Mouse (Mus musculus): Measurements from ENCODE around the gene Vars.
A peak's percentile ranks its signal among the peaks of the same experiment; 100 is the strongest.
"Not testable (repeated sequence)": the region's sequence is repeated elsewhere in the genome, so short reads cannot be mapped to it uniquely, and the experiment has no call there.

The Vars gene

GRCm38 (mm10) chr17:35024261-35024660 is 23.5 kb downstream of the Vars start:
- no peak for DNase-seq (ENCODE audit: inconsistent ontology term)

DNA sequence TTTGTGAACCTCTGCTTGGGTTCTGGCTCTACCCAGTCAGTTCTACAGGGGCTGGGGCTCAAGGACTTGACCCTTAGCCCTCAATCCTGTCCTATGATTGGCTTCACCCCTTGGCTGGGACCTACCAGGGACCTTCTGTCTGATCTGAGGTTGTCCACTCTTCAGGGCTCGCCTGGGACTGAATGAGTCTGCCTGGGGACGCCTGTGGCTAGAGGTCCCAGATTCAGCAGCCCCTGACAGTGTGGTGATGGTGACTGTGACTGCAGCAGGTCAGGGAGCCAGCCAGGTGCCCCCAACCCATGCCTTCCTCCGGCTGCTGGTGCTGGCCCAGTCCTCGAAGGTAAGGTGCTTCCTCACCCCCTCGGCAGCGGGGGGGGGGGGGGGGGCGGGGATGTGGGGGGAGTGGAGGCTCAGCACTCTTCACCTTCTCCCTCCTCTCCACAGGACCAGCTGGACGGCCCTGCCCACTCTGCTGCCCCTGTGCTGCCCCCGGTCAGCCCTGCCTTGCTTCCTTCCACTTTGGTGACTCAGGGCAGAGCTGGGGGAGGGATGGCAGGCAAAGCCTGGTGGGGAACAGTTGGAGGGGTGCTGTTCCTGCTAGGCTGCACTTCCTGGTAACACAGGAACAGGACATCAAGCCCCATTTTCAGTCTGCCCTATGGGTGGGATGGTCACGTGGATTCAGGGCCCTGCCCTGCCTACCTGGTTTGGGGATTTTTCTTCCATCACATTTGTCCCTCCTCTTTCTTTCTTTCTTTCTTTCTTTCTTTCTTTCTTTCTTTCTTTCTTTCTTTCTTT is 24.1 kb downstream of the Vars start:
- DNase-seq (ENCODE audit: inconsistent ontology term), result no peak

- no peak for DNase-seq (ENCODE audit: inconsistent ontology term)
These were observed 25.4 kb downstream of the Vars start for GRCm38 (mm10) chr17:35026206-35026605.

GRCm38 (mm10) chr17:35027277-35028068 is 26.7 kb downstream of the Vars start, which contains the start of gene Sapcd1:
Gene Sapcd1, minus strand, starts transcription at chr17:35028016.
- DNase-seq (ENCODE audit: inconsistent ontology term), result peak; percentile 89

GRCm38 (mm10) chr17:35028315-35028714 is 27.5 kb downstream of the Vars start:
- no peak for DNase-seq (ENCODE audit: inconsistent ontology term)

GRCm38 (mm10) chr17:35029691-35030532 is 29.1 kb downstream of the Vars start:
- DNase-seq (ENCODE audit: inconsistent ontology term), result peak; percentile 55

DNA sequence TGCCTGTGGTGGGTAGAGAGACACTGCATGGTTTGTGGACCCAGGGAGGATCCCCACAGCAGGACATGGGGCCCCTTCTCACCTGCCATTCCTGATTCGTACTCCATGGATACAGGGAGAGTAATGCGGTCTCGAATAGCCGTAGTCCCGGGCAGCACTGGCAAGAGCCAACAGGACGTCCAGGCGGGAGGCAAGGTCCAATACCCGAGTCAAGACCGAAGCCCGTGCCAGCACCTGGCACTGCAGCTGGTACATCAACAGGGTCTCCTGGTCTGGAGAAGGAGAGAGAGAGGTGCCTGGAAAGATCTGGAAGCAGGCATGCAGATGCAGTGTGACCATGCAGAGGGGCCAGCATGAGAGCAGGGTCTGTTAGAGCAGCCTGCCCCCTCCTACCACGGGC is 30.5 kb downstream of the Vars start:
- DNase-seq (ENCODE audit: inconsistent ontology term), result no peak

DNA sequence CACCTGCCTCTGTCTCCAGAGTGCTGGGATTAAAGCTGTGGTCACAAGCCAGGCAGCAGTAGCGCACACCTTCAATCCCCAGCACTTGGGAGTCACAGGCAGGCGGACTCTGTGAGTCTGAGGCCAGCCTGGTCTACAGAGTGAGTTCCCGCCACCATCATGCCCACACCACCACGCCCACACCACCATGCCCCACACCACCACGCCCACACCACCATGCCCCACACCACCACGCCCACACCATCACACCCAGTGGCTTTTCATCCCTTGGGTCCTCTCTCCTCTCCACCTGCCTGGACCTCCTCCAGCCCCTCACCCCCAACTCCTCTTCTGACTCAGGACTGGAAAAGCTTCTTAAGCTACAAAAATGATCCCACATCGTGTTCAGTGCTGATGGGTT is 31.1 kb downstream of the Vars start:
- DNase-seq (ENCODE audit: inconsistent ontology term), result no peak

DNA sequence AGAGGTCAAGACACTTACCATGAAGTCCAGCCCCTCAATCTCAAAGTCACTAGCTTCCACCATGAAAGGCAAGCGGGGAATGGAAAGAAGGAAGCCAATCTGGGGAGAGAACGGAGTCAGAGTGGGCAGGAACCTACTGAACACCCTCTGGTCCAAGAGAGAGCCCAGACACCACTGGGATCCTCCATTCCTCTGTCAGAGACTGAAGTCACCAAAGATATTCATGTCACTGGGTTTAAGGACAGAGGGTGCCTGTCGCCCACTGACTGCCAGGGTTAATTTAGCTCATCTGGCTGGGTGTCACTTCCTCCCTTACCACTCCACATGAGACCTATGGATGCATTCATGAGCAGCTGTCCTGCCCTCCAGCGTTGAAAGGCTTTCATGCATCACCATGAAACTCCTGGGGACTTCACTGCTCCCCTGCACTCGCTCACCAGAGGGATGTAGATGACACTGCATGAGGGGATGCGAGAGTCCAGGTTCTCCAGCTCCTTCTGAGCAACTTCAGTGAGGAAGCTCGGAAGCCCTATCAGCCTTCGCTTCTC is 31.6 kb downstream of the Vars start:
- no peak for DNase-seq (ENCODE audit: inconsistent ontology term)

GRCm38 (mm10) chr17:35033703-35034102 is 32.9 kb downstream of the Vars start:
- DNase-seq (ENCODE audit: inconsistent ontology term), result not testable (repeated sequence)

- DNase-seq (ENCODE audit: inconsistent ontology term), result no peak
These were observed 34.1 kb downstream of the Vars start for GRCm38 (mm10) chr17:35034896-35035295.

- no peak for DNase-seq (ENCODE audit: inconsistent ontology term)
These were observed 38.5 kb downstream of the Vars start for GRCm38 (mm10) chr17:35039121-35039873.

- no peak for DNase-seq (ENCODE audit: inconsistent ontology term)
These were observed 43.0 kb downstream of the Vars start for GRCm38 (mm10) chr17:35043794-35044193.

DNA sequence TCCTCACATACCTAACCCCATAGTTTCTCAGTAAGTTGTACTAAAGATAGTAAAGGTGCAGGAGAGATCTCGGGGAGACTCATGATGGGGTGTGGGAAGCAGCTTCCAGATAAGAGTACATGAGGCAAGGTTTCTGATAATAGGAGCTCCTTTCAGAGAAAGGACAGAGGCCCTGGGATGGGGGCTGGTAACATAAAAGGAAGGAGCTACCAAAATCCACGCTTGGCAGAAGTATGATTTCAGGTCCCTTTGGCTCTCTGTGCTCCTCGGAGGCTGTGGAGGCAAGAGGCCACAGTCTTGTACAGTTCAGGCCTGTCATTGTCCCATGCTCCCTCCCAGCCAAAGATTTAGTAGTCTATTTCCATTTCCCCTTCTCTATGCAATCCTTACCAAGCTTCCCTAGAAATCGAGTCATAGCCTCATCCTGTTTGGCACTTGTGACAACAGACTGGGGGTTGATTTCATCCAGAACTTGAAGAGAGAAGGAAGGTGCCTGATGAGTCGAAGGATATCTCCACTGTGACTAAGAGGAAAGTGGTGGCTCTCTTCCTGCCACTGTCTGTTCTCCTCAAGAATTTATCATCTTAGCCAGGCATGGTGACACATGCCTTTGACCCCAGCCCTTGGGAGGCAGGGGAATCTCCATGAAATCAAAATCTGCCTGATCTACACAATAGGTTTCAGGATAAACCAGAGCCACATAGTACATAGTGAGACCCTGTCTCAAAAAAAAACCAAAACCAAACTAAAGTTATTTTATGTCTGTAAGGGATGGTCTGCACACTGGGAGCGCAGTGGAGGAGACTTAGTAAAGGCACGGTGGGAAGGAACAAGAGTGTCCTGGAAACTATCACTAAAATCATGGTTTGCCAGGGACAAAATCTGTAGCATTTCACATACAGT is 44.4 kb downstream of the Vars start:
- peak; percentile 71 for DNase-seq (ENCODE audit: inconsistent ontology term)

DNA sequence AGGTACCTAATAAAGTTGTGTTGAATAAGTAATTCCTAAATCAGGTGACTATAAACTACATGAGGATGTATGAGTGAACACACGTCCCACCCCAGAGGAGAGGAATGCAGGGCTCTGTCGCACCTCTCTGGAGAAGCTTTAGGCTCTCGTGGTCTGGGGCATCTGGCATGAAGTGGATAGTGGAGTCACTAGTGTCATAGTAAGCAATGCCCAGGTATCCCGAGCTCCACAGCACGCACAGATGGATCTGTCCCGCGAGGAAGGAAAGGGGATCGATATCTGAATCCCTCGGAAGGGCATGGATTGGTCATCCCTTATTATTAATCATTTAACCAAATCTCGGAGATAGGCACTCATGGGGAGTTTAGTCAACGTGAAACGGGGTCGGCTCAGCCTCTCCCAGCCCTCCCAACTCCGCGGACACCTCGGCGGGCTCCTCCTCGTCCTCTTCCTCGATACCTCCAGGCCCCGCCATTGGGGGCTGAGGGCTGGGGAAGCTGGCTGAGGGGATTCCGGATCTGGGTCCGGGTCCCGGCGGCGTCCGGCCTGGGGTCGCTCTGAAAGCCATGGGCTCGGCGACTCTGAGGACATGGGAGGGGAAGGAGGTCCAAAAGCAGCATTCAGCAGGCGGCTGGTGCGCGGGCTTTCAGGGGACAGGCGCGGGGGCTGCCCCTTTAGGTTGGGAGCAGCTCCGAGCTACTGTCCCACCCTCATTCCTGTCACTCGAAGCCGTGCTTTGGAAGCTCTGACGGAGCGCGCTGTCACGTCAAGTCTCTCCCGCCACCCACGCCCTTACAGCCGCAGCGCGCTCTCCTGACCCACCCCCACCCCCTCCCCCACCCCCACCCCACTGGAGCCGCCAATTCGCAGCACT is 45.3 kb downstream of the Vars start:
- no peak for DNase-seq (ENCODE audit: inconsistent ontology term)

GRCm38 (mm10) chr17:35046681-35047455 is 46.1 kb downstream of the Vars start, which contains the start of gene Msh5:
Gene Msh5, minus strand, starts transcription at chr17:35046745.
- DNase-seq (ENCODE audit: inconsistent ontology term), result peak; percentile 100

DNA sequence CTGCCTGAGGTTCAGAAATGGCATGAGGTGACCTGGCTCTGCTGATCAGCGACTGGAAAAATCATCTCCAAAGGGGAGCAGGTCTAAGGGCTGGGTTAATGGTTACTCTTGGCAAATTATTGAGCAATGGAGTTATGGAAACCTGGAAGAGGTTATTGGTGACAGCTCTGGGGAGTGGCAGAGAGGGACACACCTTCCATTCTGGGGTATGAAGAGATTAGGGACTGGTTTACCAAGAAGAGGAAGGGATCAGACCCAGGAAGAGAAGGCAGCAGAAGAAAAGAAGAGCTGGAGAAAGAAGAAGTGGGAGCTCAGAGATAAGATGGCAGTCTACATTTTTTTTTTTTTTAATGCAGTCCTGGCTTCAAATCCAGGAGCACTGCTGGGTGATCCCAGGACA is 46.9 kb downstream of the Vars start:
- DNase-seq (ENCODE audit: inconsistent ontology term), result no peak

All from Muller cell, postnatal 12 days (primary cell).